Mouse (Mus musculus) intestine, embryonic 16.5 days (tissue): ENCODE results near the gene Acsm5. TPM values are rescaled to one million over a fixed set of nuclear protein-coding genes. Genes with fewer than 3 reads are reported as not detected.
A peak's percentile ranks its signal among the peaks of the same experiment; 100 is the strongest.

ENCODE experiments used
- ATAC-seq: fragments of 200-750 bp; cut with Nextera tagmentation; 2 replicates; pipeline ENCODE4 v1.8.0; 2017; ENCODE audit warnings: moderate TSS enrichment, moderate library complexity
- H3K27ac ChIP-seq: fragments of 300-500 bp; sonication (generic); 2 replicates; pipeline ENCODE4 v1.5.1; 2014; ENCODE audit warnings: mild to moderate bottlenecking, low read length
- H3K27me3 ChIP-seq: fragments of 300-500 bp; sonication (generic); replicated peaks from 2 replicates; pipeline ENCODE4 v1.6.1; 2014; ENCODE audit warnings: low read length, control low read depth, mixed read lengths; ENCODE audit not compliant: control insufficient read depth, insufficient read depth
- H3K36me3 ChIP-seq: fragments of 300-500 bp; sonication (generic); 2 replicates; pipeline ENCODE4 v1.6.1; 2014; ENCODE audit warnings: low read length, control low read depth; ENCODE audit not compliant: control insufficient read depth, insufficient read depth
- H3K4me1 ChIP-seq: fragments of 300-500 bp; sonication (generic); 2 replicates; pipeline ENCODE4 v1.6.1; 2014; ENCODE audit warnings: low read length, control low read depth, mixed read lengths; ENCODE audit not compliant: control insufficient read depth, insufficient read depth
- H3K4me2 ChIP-seq: fragments of 300-500 bp; sonication (generic); 2 replicates; pipeline ENCODE4 v1.6.1; 2014; ENCODE audit warnings: low read depth, low read length, control low read depth
- H3K4me3 ChIP-seq: fragments of 300-500 bp; sonication (generic); 2 replicates; pipeline ENCODE4 v1.5.1; 2014; ENCODE audit warnings: mild to moderate bottlenecking, low read length
- H3K9ac ChIP-seq: fragments of 300-500 bp; sonication (generic); 2 replicates; pipeline ENCODE4 v1.6.1; 2014; ENCODE audit warnings: low read depth, low read length
- H3K9me3 ChIP-seq: fragments of 300-500 bp; sonication (generic); 2 replicates; pipeline ENCODE4 v1.6.1; 2016; ENCODE audit warnings: low read length, control low read depth; ENCODE audit not compliant: control insufficient read depth
- WGBS: fragments of 180-500 bp; shearing (Covaris S2); extraction: QIAGEN DNeasy Blood & Tissue Kit; methylation state at CpG from one replicate; pipeline ENCODE4 v1.1.7; 2014; 5-methylcytosine and 5-hydroxymethylcytosine counted together
- polyA plus RNA-seq: library from polyadenylated mRNA; unstranded; fragments of >200 nt; fragmentation: Nextera tagmentation; extraction: Ambion mirVana; gene quantifications from 2 replicates; pipeline ENCODE4 v1.2.1, GENCODE M21; 2015

Gene Acsm5
- 0.07 TPM in 1 of 2 replicates, not detected in the other for polyA plus RNA-seq

DNA sequence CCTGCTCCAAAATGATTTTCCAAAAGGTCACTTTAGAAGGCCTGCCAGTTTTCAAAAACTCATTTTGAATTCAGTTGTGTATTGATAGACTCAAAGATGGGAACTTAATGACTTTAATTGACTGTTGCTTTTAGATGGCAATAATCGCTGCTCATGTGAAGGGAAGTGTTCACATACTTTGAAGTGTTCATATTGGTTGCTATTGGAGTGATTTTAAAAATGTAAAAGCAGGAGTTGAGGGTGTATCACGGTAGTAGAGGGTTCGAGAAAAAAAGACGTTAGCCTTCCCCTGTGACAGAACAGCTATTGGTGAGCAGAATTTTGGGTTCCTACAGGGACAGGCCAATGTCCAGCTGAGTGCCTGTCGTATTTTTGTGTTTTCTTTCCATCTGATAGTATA, at the start of gene Acsm5:
TSS of gene Acsm5 (plus strand) at position 301 of the 400 bp plus-strand sequence.
- no peak within 1 kb of the TSS for H3K27ac ChIP-seq
- H3K9ac ChIP-seq, result no peak within 1 kb of the TSS
- no peaks in the 10 kb centered on the region for H3K27me3 ChIP-seq
- H3K4me3 ChIP-seq, result no peak within 1 kb of the TSS
- H3K9me3 ChIP-seq, result no peaks in the 10 kb centered on the region
- 67% methylated on average over 5 of the region's 5 CpGs for WGBS
- H3K4me1 ChIP-seq, result no peaks in the 10 kb centered on the region
- no peak for ATAC-seq
- H3K36me3 ChIP-seq, result no peaks in the 10 kb centered on the region
- no peak within 1 kb of the TSS for H3K4me2 ChIP-seq

DNA sequence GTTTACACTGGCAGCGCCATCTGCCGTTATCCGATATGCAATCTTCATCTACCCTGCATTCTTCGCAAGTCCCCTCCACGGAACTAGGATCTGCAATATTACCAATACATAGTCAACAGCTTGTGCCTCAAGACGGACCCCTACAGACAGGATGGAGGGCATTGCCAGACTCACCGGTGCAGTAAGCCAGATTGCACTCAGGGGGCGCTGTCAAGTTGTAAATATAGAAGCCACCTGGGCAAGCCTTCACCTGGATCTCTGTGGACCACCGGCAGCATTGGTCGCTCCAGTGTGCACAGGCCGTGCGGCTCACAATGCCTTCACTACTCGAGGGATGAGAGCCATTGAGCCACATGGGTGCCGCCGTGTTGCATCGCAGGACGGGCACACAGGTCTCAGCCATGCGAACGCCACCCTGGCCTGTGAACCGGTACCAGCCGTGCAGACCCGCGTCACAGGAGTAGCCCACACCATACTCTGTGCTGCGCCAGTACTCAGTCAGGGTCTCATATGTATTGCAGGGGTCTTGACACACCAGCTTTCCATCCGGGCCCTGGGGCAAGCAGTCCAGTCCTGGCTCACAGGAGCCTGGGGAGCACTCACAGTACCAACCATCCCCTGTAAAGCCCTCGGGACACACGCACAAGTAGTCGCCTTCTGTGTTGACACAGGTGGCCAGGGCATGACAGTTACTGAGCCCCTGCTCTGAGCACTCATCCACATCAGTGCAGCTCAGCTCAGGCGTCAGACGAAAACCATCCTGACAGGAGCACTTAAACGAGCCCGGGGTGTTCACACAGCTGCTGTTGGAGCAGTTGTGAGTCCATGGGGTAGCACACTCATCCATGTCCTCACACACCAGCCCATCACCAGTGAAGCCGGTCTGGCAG, 42.5 kb upstream of the Acsm5 start:
- WGBS, result 71% methylated on average over 33 of the region's 33 CpGs
- no peaks in the 10 kb centered on the region for H3K36me3 ChIP-seq
- H3K9me3 ChIP-seq, result no peaks in the 10 kb centered on the region
- H3K4me2 ChIP-seq, result no peak overlapping the region
- H3K27ac ChIP-seq, result no peak overlapping the region
- no peak overlapping the region for H3K9ac ChIP-seq
- H3K27me3 ChIP-seq, result no peaks in the 10 kb centered on the region
- no peaks in the 10 kb centered on the region for H3K4me1 ChIP-seq
- no peak overlapping the region for H3K4me3 ChIP-seq
- ATAC-seq, result no peak

DNA sequence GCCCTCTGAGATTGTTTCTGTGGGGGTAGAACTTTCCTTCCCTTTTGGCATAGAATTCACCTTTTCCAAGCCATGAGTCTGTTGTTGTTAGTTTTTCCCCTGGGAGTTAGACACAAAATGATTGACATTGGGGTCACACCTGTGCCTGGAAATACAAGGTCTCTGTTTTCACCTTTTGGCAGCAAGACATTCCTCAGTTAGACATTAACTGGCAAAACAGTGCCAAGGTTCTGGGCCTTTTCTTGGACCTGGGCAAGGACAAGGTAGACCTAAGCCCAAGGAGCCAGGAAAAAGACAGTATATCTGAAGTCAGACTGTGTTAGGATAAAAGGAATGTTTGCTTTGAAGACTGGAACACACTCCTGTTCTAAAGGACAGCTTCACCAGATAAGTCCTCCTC, 40.0 kb upstream of the Acsm5 start, which contains the start of gene Umod:
TSS of gene Umod (minus strand) at position 27 of the 400 bp plus-strand sequence.
- ATAC-seq, result no peak
- Histone ChIP-seq H3K4me1 (no peaks in the 10 kb centered on the region), H3K4me2 (no peak within 1 kb of the TSS), H3K9ac (no peak within 1 kb of the TSS), H3K36me3 (no peaks in the 10 kb centered on the region), H3K4me3 (no peak within 1 kb of the TSS), H3K9me3 (no peaks in the 10 kb centered on the region), H3K27ac (no peak within 1 kb of the TSS), H3K27me3 (no peaks in the 10 kb centered on the region)

DNA sequence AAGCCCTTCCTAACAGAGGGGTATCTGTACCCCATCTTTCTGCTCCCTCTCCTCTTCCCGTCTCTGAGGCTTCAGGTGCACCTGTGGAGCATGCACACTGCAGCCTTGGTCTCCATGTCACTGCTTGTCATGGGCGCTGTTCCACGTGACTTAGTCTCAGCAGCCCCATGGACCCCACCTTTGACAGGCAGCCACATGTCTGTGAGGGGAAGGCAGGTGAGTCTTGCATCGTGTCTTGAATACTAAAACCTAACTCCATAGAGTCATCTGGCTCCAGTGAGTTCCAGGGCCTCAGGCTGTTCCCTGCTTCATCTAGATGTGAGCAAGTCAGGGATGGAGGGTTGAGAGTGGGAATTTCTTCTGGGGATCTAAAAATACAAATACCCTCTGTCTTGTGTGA, 35.1 kb upstream of the Acsm5 start:
- Histone ChIP-seq H3K4me2 (no peak overlapping the region), H3K27me3 (no peaks in the 10 kb centered on the region), H3K9ac (no peak overlapping the region), H3K4me1 (no peaks in the 10 kb centered on the region), H3K36me3 (no peaks in the 10 kb centered on the region), H3K27ac (no peak overlapping the region), H3K4me3 (no peak overlapping the region), H3K9me3 (no peaks in the 10 kb centered on the region)
- 85% methylated on average over 4 of the region's 4 CpGs for WGBS
- no peak for ATAC-seq

DNA sequence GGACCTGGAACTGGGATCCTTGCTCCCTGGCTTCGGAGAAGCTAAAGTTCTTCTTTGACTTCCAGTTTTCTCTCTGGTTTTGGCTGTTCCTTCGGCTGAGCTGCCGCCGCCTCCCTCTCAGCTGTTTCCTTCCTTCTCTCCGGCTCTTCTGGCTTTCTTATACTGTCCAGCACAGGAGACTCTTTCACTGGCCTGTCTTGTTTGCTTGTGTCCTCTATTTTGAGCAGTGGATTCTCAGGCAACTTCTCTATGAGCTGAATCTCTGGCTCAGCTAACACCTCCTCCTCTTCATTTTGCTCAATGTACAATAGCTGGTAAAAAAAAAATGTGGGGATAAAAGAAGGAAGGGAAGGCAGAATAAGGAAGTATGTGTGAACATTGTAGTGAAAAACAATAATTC, 32.6 kb upstream of the Acsm5 start:
- no peak overlapping the region for H3K9ac ChIP-seq
- H3K36me3 ChIP-seq, result no peaks in the 10 kb centered on the region
- H3K27ac ChIP-seq, result no peak overlapping the region
- H3K4me3 ChIP-seq, result no peak overlapping the region
- no peaks in the 10 kb centered on the region for H3K9me3 ChIP-seq
- no peak for ATAC-seq
- no peaks in the 10 kb centered on the region for H3K4me1 ChIP-seq
- 80% methylated on average over 5 of the region's 5 CpGs for WGBS
- no peak overlapping the region for H3K4me2 ChIP-seq
- H3K27me3 ChIP-seq, result no peaks in the 10 kb centered on the region

DNA sequence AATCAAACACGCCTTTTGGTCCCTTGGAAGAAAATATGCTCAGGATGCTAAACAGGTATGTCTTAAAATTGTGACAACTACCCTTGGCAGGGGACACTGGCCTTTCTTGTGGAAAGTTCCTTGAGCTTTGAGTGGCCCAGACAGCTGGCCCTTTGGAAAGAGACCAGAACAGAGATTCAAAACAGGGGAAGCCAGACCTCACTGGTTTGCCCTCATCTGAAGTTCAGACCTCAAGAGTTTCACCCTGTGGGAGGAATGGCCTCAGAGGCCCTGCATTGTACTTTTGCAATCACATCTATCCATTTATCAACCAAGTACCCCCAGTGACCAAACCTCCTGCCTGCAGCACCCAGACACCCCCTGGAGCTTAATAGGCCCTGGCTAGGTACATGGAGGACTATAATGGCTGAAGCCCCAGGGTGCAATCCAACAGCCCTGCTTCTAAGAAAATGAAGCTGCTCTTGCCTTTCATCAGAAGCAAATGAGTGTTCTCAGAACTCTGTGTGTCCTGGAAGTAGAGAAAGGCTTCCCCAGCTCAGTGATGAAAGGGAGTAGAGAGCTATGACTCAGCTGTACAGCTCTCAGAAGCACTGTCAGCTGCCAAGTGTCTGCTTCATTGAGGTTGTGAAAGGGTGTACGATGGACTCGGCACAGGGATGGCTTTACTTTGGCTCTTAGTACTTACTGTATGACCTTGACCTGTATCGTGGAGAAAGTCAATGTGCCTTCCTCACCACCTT, 29.1 kb upstream of the Acsm5 start:
- H3K4me1 ChIP-seq, result no peaks in the 10 kb centered on the region
- WGBS, result 83% methylated on average over 4 of the region's 4 CpGs
- ATAC-seq, result no peak
- no peak overlapping the region for H3K4me3 ChIP-seq
- H3K9me3 ChIP-seq, result no peaks in the 10 kb centered on the region
- no peak overlapping the region for H3K27ac ChIP-seq
- no peak overlapping the region for H3K4me2 ChIP-seq
- H3K36me3 ChIP-seq, result no peaks in the 10 kb centered on the region
- no peaks in the 10 kb centered on the region for H3K27me3 ChIP-seq
- no peak overlapping the region for H3K9ac ChIP-seq

DNA sequence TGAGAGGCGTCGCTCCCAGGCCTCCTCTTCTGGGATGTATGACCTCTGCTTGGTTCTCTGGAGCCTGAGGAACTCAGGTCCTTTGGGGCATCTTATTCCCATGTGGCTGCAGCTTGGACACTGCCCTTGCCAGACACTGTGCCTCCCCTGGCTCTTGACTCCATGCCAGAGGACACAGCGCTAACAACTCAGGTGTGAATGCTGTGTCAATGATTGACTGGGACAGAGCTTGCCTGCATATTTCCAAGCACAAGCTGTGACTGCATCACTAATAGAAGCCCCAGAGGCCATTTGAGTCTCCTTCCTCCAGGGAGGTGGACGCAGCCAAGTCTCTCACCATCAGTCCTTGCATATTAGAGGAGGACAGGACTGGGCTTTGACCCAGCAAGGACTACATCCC, 8.1 kb upstream of the Acsm5 start:
- H3K4me1 ChIP-seq, result no peaks in the 10 kb centered on the region
- no peaks in the 10 kb centered on the region for H3K36me3 ChIP-seq
- H3K9me3 ChIP-seq, result no peaks in the 10 kb centered on the region
- H3K27me3 ChIP-seq, result no peaks in the 10 kb centered on the region; the same call in 1 of the 2 replicates
- no peak overlapping the region for H3K27ac ChIP-seq
- no peak overlapping the region for H3K4me3 ChIP-seq
- H3K4me2 ChIP-seq, result no peak overlapping the region
- no peak for ATAC-seq
- no peak overlapping the region for H3K9ac ChIP-seq
- WGBS, result 78% methylated on average over 4 of the region's 4 CpGs

DNA sequence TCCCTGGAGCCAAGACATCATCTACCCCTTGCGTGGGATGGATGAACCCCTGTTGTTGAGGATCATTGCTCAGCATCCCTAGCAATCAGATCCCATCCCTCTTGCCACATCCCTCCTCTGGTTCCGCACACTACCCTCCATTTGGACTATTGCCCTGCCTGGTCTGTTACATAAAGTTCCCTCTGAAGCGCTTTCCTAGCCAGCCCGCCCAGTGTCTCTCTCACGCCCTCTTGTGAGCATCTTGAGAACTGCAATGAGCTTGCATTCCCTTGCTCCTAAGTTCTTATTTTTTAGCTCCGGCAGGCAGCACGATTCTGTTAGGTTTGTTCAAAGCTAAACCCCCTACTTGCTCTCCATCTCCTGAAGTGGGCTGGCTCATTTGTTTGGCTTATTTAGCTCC, 6.2 kb upstream of the Acsm5 start:
- Histone ChIP-seq H3K4me2 (no peak overlapping the region), H3K9ac (no peak overlapping the region), H3K4me3 (no peak overlapping the region), H3K4me1 (no peaks in the 10 kb centered on the region), H3K9me3 (no peaks in the 10 kb centered on the region), H3K27me3 (no peaks in the 10 kb centered on the region; the same call in 1 of the 2 replicates), H3K36me3 (no peaks in the 10 kb centered on the region), H3K27ac (no peak overlapping the region)
- WGBS, result 25% methylated on average over 7 of the region's 7 CpGs
- ATAC-seq, result no peak

DNA sequence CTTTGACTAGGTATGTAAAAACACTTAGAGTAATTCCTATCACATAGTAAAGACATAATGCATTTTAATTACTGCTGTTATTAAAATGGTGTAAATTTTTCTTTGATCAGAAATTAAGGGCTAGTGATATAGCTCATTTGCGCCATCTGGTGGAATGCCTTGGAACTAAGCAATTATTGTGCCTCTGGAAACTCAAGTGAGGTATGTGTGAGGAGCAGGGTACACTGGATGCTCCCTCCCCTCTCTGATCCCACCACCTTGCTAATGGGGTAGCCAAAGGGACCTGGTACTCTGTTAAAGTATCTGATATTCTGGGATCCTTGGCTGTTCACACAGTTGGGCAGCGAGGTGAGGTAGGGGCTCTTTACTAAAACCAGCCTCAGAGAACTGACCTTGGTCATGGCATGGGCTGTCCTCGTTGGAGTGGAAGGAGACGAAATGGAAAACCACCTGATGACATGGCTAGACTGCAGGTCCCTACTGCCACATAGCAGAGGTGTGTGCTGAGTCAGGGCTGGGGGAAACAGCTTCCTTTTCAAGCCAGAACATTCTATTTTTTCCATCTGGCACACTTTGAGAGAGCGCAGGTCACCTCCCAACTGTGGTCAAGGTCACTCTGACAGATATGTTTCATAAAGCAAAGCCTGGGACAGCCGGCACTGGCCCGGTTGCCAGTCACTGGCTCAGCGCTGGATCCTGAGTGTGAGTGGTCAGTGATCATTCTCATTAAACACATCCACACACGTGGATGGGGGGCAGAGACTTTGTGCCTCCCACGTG, 3.6 kb upstream of the Acsm5 start:
- no peak overlapping the region for H3K4me2 ChIP-seq
- no peak overlapping the region for H3K27ac ChIP-seq
- H3K9me3 ChIP-seq, result no peaks in the 10 kb centered on the region
- H3K4me1 ChIP-seq, result no peaks in the 10 kb centered on the region
- H3K9ac ChIP-seq, result no peak overlapping the region
- 61% methylated on average over 10 of the region's 10 CpGs for WGBS
- ATAC-seq, result peak; percentile 60
- no peaks in the 10 kb centered on the region; the same call in 1 of the 2 replicates for H3K27me3 ChIP-seq
- no peak overlapping the region for H3K4me3 ChIP-seq
- H3K36me3 ChIP-seq, result no peaks in the 10 kb centered on the region
